Comparison of ENCODE assay signal across 9 mouse cellular contexts in genomic region chr13:30786235-30787035, GRCm38 (mm10). TPM values are rescaled to one million over a fixed set of nuclear protein-coding genes. Genes with fewer than 3 reads are reported as not detected.
DNase-seq lines count a peak whose midpoint lies in the region; ATAC-seq and TF ChIP-seq lines count a peak whose summit lies in the region.
"Had no signal": no experiment of that assay in that cellular context is flagged by ENCODE, and none has a peak within 500 bp of the region (broad histone marks: within the 10 kb centered on the region; RNA-seq: fewer than 3 reads in every experiment).

No protein-coding gene starts in this region.

- no peak for TF ChIP-seq EP300 in CH12.LX (IDR thresholded peaks at IDR 0.05; ENCODE audit: low read length)

- H3K36me3 ChIP-seq in CH12.LX (replicated peaks in 1 of 2; ENCODE audit: control insufficient read depth in 1 of 2, insufficient read depth in 1 of 2, low read length in 1 of 2), result no peaks in the 10 kb centered on the region

- TF ChIP-seq CTCF in CH12.LX (conservative IDR thresholded peaks at IDR 0.05 in 1 of 2, IDR thresholded peaks at IDR 0.05 in 1 of 2; ENCODE audit: low read depth in 2 of 2, low read length in 2 of 2), result no peak

- no peaks in the 10 kb centered on the region for H3K9me3 ChIP-seq in CH12.LX (replicated peaks; ENCODE audit: low read length)

- H3K79me2 ChIP-seq in CH12.LX (replicated peaks; ENCODE audit: control insufficient read depth, extremely low read depth, insufficient read depth, poor library complexity, severe bottlenecking), result no peaks in the 10 kb centered on the region

- H3K4me1 ChIP-seq in CH12.LX (ENCODE audit: control insufficient read depth in 1 of 2, insufficient read depth in 2 of 2), result peaks cover 19 to 49% of the 10 kb centered on the region in 2 experiments

- peaks cover 2% of the 10 kb centered on the region for H3K27me3 ChIP-seq in CH12.LX (replicated peaks)

- no peak overlapping the region for H3K27ac ChIP-seq in CH12.LX (ENCODE audit: insufficient read depth, low read depth)

- ATAC-seq in inflammation-experienced regulatory T-cells, adult 6 months, result peak; percentile 96

- peak; percentile 15 for DNase-seq in adrenal gland, adult 2 months
- DNase-seq in adrenal gland, adult 18-20 months (ENCODE audit: low spot score in 2 of 2), result no peak
- no peak for DNase-seq in CH12.LX (ENCODE audit: extremely low read depth)
- DNase-seq in monocyte, adult 2 months (ENCODE audit: low read depth in 1 of 2, low spot score in 2 of 2), result peak; percentile 19 to 45
- DNase-seq in urinary bladder, postnatal 25 days (ENCODE audit: low spot score), result no peak
- no peak for DNase-seq in kidney, postnatal 25 days
- DNase-seq in kidney, postnatal 36 days, result no peak

- no peak overlapping the region for H3K4me2 ChIP-seq in CH12.LX (ENCODE audit: insufficient read depth, low read depth, poor library complexity, severe bottlenecking)

- no peak for TF ChIP-seq RAD21 in CH12.LX (IDR thresholded peaks at IDR 0.05; ENCODE audit: low read depth, low read length)

- no peak for TF ChIP-seq POLR2A in CH12.LX (IDR thresholded peaks at IDR 0.05; ENCODE audit: low read depth, low read length)

- H3K4me3 ChIP-seq in CH12.LX (replicated peaks in 1 of 3; ENCODE audit: low read depth in 2 of 3, low read length in 2 of 3, poor library complexity in 1 of 3), result no peak overlapping the region

- in situ Hi-C loops in CH12.LX (cut with MboI; ENCODE audit: low pct_ligation_motif_present, low pct_unique_long_range_greater_than_20kb, low sequenced_read_pairs), result no loop called here

- no peak overlapping the region for H3K9ac ChIP-seq in CH12.LX (ENCODE audit: insufficient read depth, low read depth)

- dilution Hi-C loops in CH12.LX (cut with MboI; ENCODE audit: extremely low pct_ligation_motif_present, extremely low pct_unique_long_range_greater_than_20kb, low sequenced_read_pairs), result no loop called here

TF ChIP-seq in CH12.LX, 34 proteins besides CTCF, POLR2A, EP300 and RAD21:
- TF ChIP-seq USF2 (conservative IDR thresholded peaks at IDR 0.05; ENCODE audit: low read depth, low read length) (no peak), ZC3H11A (IDR thresholded peaks at IDR 0.05; ENCODE audit: low read depth, low read length) (no peak), CHD1 (IDR thresholded peaks at IDR 0.05; ENCODE audit: low read depth, low read length) (no peak), UBTF (IDR thresholded peaks at IDR 0.05; ENCODE audit: low read depth, low read length) (no peak), ETS1 (conservative IDR thresholded peaks at IDR 0.05; ENCODE audit: low read depth, low read length) (0 out of 2 replicates have a peak, but pooled peaks have one; percentile 17), BHLHE40 (IDR thresholded peaks at IDR 0.05; ENCODE audit: low read depth, low read length) (peak; percentile 74), JUND (conservative IDR thresholded peaks at IDR 0.05; ENCODE audit: low read depth, low read length) (no peak), NRF1 (IDR thresholded peaks at IDR 0.05; ENCODE audit: low read depth, low read length) (no peak), MAX (IDR thresholded peaks at IDR 0.05; ENCODE audit: low read length) (no peak), ZNF384 (IDR thresholded peaks at IDR 0.05; ENCODE audit: low read depth, low read length) (no peak), SIN3A (IDR thresholded peaks at IDR 0.05; ENCODE audit: low read length) (no peak)

RNA-seq across cellular contexts. Expression of gene Irf4, which starts 37.4 kb away (rescaled TPM):
- total RNA-seq in adrenal gland, adult 2 months (2021), result 10 to 100 TPM; 23.5 to 25.7 TPM
- polyA plus RNA-seq in adrenal gland, adult 2 months (2012; rRNA removed), result 0.88 and 1.4 TPM in 2 replicates
- total RNA-seq in adrenal gland, adult 18-20 months (2021), result 10 to 100 TPM; 15.9 to 29.0 TPM
- total RNA-seq in CH12.LX (2012; rRNA removed), result 115 and 138 TPM in 2 replicates
- 122 and 142 TPM in 2 replicates for total RNA-seq in CH12.LX (2014; rRNA removed)
- 74.5 and 81.7 TPM in 2 replicates for polyA plus RNA-seq in CH12.LX (2012; ENCODE audit: insufficient read length, low read depth)
- 10 to 100 TPM; 17.4 to 19.8 (median 17.8) TPM for polyA plus RNA-seq in inflammation-experienced regulatory T-cells, adult 6 months (2017; shearing (Covaris generic))
- polyA plus RNA-seq: embryonic facial prominence, embryonic 11.5 days had no signal

Comparison
In these comparisons a context has a peak if more than half of its experiments do, and no peak if none do; other contexts are left out.
1. DNase-seq: peak in adrenal gland, adult 2 months (single experiment) and monocyte, adult 2 months (2 of 2); none in adrenal gland, adult 18-20 months (0 of 2), CH12.LX (single experiment), urinary bladder, postnatal 25 days (single experiment), kidney, postnatal 25 days (0 of 2) and kidney, postnatal 36 days (0 of 2).